Mouse (Mus musculus): ENCODE data around the gene Htra1. TPM values are rescaled to one million over a fixed set of nuclear protein-coding genes. Genes with fewer than 3 reads are reported as not detected.

Htra1 gene
- polyA plus RNA-seq, 1 experiment from 2014 or later: 27.8 TPM

GRCm38 (mm10) chr7:130968537-130968936 lies 32.6 kb downstream of the Htra1 start:
- peaks cover 19% of the 10 kb centered on the region for H3K4me1 ChIP-seq
- H3K36me3 ChIP-seq: no peaks in the 10 kb centered on the region
- no peaks in the 10 kb centered on the region for H3K27me3 ChIP-seq (replicated peaks)
- no peak for ATAC-seq (ENCODE audit: insufficient read depth, low FRiP score, low read depth)
- 49% methylated on average over 7 of the region's 7 CpGs for WGBS
- H3K4me3 ChIP-seq (replicated peaks): no peak overlapping the region
- 0 out of 2 replicates have a peak overlapping the region, but pooled peaks have one; percentile 13 for H3K27ac ChIP-seq
- no peaks in the 10 kb centered on the region for H3K9me3 ChIP-seq
- no peak overlapping the region for H3K4me2 ChIP-seq
- H3K9ac ChIP-seq: no peak overlapping the region

GRCm38 (mm10) chr7:130969076-130969475 lies 33.2 kb downstream of the Htra1 start:
- no peak overlapping the region for H3K4me2 ChIP-seq
- H3K4me3 ChIP-seq (replicated peaks): no peak overlapping the region
- H3K27ac ChIP-seq: 0 out of 2 replicates have a peak overlapping the region, but pooled peaks have one; percentile 13
- no peaks in the 10 kb centered on the region for H3K36me3 ChIP-seq
- H3K9ac ChIP-seq: no peak overlapping the region
- WGBS: 83% methylated on average over 5 of the region's 5 CpGs
- ATAC-seq (ENCODE audit: insufficient read depth, low FRiP score, low read depth): no peak
- H3K9me3 ChIP-seq: no peaks in the 10 kb centered on the region
- no peaks in the 10 kb centered on the region for H3K27me3 ChIP-seq (replicated peaks)
- H3K4me1 ChIP-seq: peaks cover 19% of the 10 kb centered on the region

GRCm38 (mm10) chr7:130969507-130969906 lies 33.6 kb downstream of the Htra1 start:
- no peaks in the 10 kb centered on the region for H3K9me3 ChIP-seq
- no peak for ATAC-seq (ENCODE audit: insufficient read depth, low FRiP score, low read depth)
- WGBS: 28% methylated on average over 3 of the region's 3 CpGs
- H3K4me2 ChIP-seq: no peak overlapping the region
- peaks cover 17% of the 10 kb centered on the region for H3K4me1 ChIP-seq
- H3K4me3 ChIP-seq (replicated peaks): no peak overlapping the region
- H3K27me3 ChIP-seq (replicated peaks): no peaks in the 10 kb centered on the region
- H3K27ac ChIP-seq: no peak overlapping the region
- no peak overlapping the region for H3K9ac ChIP-seq
- no peaks in the 10 kb centered on the region for H3K36me3 ChIP-seq

GRCm38 (mm10) chr7:130972767-130973166 lies 36.9 kb downstream of the Htra1 start:
- ATAC-seq (ENCODE audit: insufficient read depth, low FRiP score, low read depth): no peak
- WGBS: 82% methylated on average over 9 of the region's 9 CpGs

GRCm38 (mm10) chr7:130976305-130976935 lies 40.5 kb downstream of the Htra1 start:
- Histone ChIP-seq H3K27me3 (replicated peaks) (no peaks in the 10 kb centered on the region), H3K9me3 (no peaks in the 10 kb centered on the region), H3K4me2 (no peak overlapping the region), H3K4me3 (replicated peaks) (no peak overlapping the region), H3K36me3 (no peaks in the 10 kb centered on the region), H3K4me1 (peaks cover 7% of the 10 kb centered on the region; the same call in 1 of the 2 replicates), H3K9ac (no peak overlapping the region), H3K27ac (no peak overlapping the region)
- ATAC-seq (ENCODE audit: insufficient read depth, low FRiP score, low read depth): no peak
- WGBS: 50% methylated on average over 13 of the region's 13 CpGs

More at GRCm38 (mm10) chr7:130972767-130973166, 36.9 kb downstream of the Htra1 start:
- H3K36me3 ChIP-seq: no peaks in the 10 kb centered on the region
- H3K9me3 ChIP-seq: no peaks in the 10 kb centered on the region
- no peak overlapping the region for H3K4me2 ChIP-seq
- peaks cover 8% of the 10 kb centered on the region for H3K4me1 ChIP-seq
- no peak overlapping the region for H3K27ac ChIP-seq
- H3K9ac ChIP-seq: no peak overlapping the region
- no peak overlapping the region for H3K4me3 ChIP-seq (replicated peaks)
- no peaks in the 10 kb centered on the region for H3K27me3 ChIP-seq (replicated peaks)

GRCm38 (mm10) chr7:130977794-130978521 lies 42.0 kb downstream of the Htra1 start:
- Histone ChIP-seq H3K4me3 (replicated peaks) (no peak overlapping the region), H3K9ac (no peak overlapping the region), H3K9me3 (no peaks in the 10 kb centered on the region), H3K27ac (no peak overlapping the region), H3K4me1 (peaks cover 15% of the 10 kb centered on the region; the same call in 1 of the 2 replicates), H3K4me2 (no peak overlapping the region), H3K27me3 (replicated peaks) (no peaks in the 10 kb centered on the region), H3K36me3 (no peaks in the 10 kb centered on the region)
- ATAC-seq (ENCODE audit: insufficient read depth, low FRiP score, low read depth): peak; percentile 61
- WGBS: 38% methylated on average over 5 of the region's 5 CpGs

GRCm38 (mm10) chr7:130978545-130978944 lies 42.6 kb downstream of the Htra1 start:
- H3K27me3 ChIP-seq (replicated peaks): no peaks in the 10 kb centered on the region
- H3K4me1 ChIP-seq: peaks cover 15% of the 10 kb centered on the region; the same call in 1 of the 2 replicates
- no peak for ATAC-seq (ENCODE audit: insufficient read depth, low FRiP score, low read depth)
- no peak overlapping the region for H3K4me2 ChIP-seq
- H3K27ac ChIP-seq: no peak overlapping the region
- no peak overlapping the region for H3K4me3 ChIP-seq (replicated peaks)
- 75% methylated on average over 1 of the region's 1 CpGs for WGBS
- H3K36me3 ChIP-seq: no peaks in the 10 kb centered on the region
- H3K9me3 ChIP-seq: no peaks in the 10 kb centered on the region
- no peak overlapping the region for H3K9ac ChIP-seq

GRCm38 (mm10) chr7:130980130-130980529 lies 44.2 kb downstream of the Htra1 start:
- no peak overlapping the region for H3K4me2 ChIP-seq
- no peak for ATAC-seq (ENCODE audit: insufficient read depth, low FRiP score, low read depth)
- H3K27me3 ChIP-seq (replicated peaks): no peaks in the 10 kb centered on the region
- H3K9me3 ChIP-seq: no peaks in the 10 kb centered on the region
- no peak overlapping the region for H3K9ac ChIP-seq
- peaks cover 17% of the 10 kb centered on the region; the same call in 1 of the 2 replicates for H3K4me1 ChIP-seq
- 77% methylated on average over 5 of the region's 5 CpGs for WGBS
- H3K4me3 ChIP-seq (replicated peaks): no peak overlapping the region
- no peak overlapping the region; the same call in 1 of the 2 replicates for H3K27ac ChIP-seq
- no peaks in the 10 kb centered on the region for H3K36me3 ChIP-seq

- no peaks in the 10 kb centered on the region for H3K36me3 ChIP-seq
- H3K4me2 ChIP-seq: no peak overlapping the region
- WGBS: 37% methylated on average over 4 of the region's 4 CpGs
- no peak overlapping the region for H3K4me3 ChIP-seq (replicated peaks)
- H3K27ac ChIP-seq: no peak overlapping the region
- H3K27me3 ChIP-seq (replicated peaks): no peaks in the 10 kb centered on the region
- H3K9ac ChIP-seq: no peak overlapping the region
- peak; percentile 69; the same call in 1 of the 2 replicates for ATAC-seq (ENCODE audit: insufficient read depth, low FRiP score, low read depth)
- no peaks in the 10 kb centered on the region for H3K9me3 ChIP-seq
- peaks cover 17% of the 10 kb centered on the region; the same call in 1 of the 2 replicates for H3K4me1 ChIP-seq
These were observed 46.5 kb downstream of the Htra1 start for GRCm38 (mm10) chr7:130982371-130982770.

- H3K9ac ChIP-seq: no peak overlapping the region
- H3K4me1 ChIP-seq: peaks cover 14% of the 10 kb centered on the region; the same call in 1 of the 2 replicates
- ATAC-seq (ENCODE audit: insufficient read depth, low FRiP score, low read depth): no peak
- WGBS: 68% methylated on average over 3 of the region's 3 CpGs
- H3K9me3 ChIP-seq: no peaks in the 10 kb centered on the region
- H3K4me2 ChIP-seq: no peak overlapping the region
- H3K27ac ChIP-seq: no peak overlapping the region
- no peak overlapping the region for H3K4me3 ChIP-seq (replicated peaks)
- H3K27me3 ChIP-seq (replicated peaks): no peaks in the 10 kb centered on the region
- no peaks in the 10 kb centered on the region for H3K36me3 ChIP-seq
These were observed 47.0 kb downstream of the Htra1 start for GRCm38 (mm10) chr7:130982881-130983280.

- Histone ChIP-seq H3K9ac (no peak overlapping the region), H3K4me1 (peaks cover 15% of the 10 kb centered on the region), H3K36me3 (no peaks in the 10 kb centered on the region), H3K27ac (no peak overlapping the region), H3K4me3 (replicated peaks) (no peak overlapping the region), H3K27me3 (replicated peaks) (no peaks in the 10 kb centered on the region), H3K9me3 (no peaks in the 10 kb centered on the region), H3K4me2 (no peak overlapping the region)
- 75% methylated on average over 7 of the region's 7 CpGs for WGBS
- no peak for ATAC-seq (ENCODE audit: insufficient read depth, low FRiP score, low read depth)
These were observed 48.4 kb downstream of the Htra1 start for GRCm38 (mm10) chr7:130984294-130984693.

- no peak overlapping the region for H3K27ac ChIP-seq
- H3K4me1 ChIP-seq: peaks cover 15% of the 10 kb centered on the region
- no peak overlapping the region for H3K4me2 ChIP-seq
- 43% methylated on average over 12 of the region's 12 CpGs for WGBS
- ATAC-seq (ENCODE audit: insufficient read depth, low FRiP score, low read depth): no peak
- no peaks in the 10 kb centered on the region for H3K27me3 ChIP-seq (replicated peaks)
- no peak overlapping the region for H3K9ac ChIP-seq
- no peaks in the 10 kb centered on the region for H3K36me3 ChIP-seq
- no peaks in the 10 kb centered on the region for H3K9me3 ChIP-seq
- no peak overlapping the region for H3K4me3 ChIP-seq (replicated peaks)
These were observed 49.3 kb downstream of the Htra1 start for GRCm38 (mm10) chr7:130985193-130985592.

Measured in stomach, embryonic 15.5 days (tissue).